Mouse (Mus musculus) heart, embryonic 16.5 days (tissue): Measurements from ENCODE around the gene C1qtnf3. TPM values are rescaled to one million over a fixed set of nuclear protein-coding genes. Genes with fewer than 3 reads are reported as not detected.
"Not testable (repeated sequence)": the region's sequence is repeated elsewhere in the genome, so short reads cannot be mapped to it uniquely, and the experiment has no call there.

Experiments
- ATAC-seq: fragments of 200-750 bp; cut with Nextera tagmentation; replicated peaks from 2 replicates; pipeline ENCODE4 v1.8.0; 2017; ENCODE audit warnings: moderate number of reproducible peaks; ENCODE audit not compliant: insufficient read depth, low FRiP score; ENCODE audit errors: extremely low read depth
- H3K27ac ChIP-seq: fragments of 300-500 bp; sonication (generic); 2 replicates; pipeline ENCODE4 v1.5.1; 2014; ENCODE audit warnings: mild to moderate bottlenecking, low read length, control low read depth, moderate library complexity
- H3K27me3 ChIP-seq: fragments of 300-500 bp; sonication (generic); 2 replicates; pipeline ENCODE4 v1.6.1; 2014; ENCODE audit warnings: low read length, mixed read lengths; ENCODE audit not compliant: control insufficient read depth, insufficient read depth
- H3K36me3 ChIP-seq: fragments of 300-500 bp; sonication (generic); 2 replicates; pipeline ENCODE4 v1.6.1; 2014; ENCODE audit not compliant: control insufficient read depth, insufficient read depth
- H3K4me1 ChIP-seq: fragments of 300-500 bp; sonication (generic); 2 replicates; pipeline ENCODE4 v1.6.1; 2014; ENCODE audit warnings: low read length, mixed read lengths; ENCODE audit not compliant: control insufficient read depth, insufficient read depth
- H3K4me2 ChIP-seq: fragments of 300-500 bp; sonication (generic); 2 replicates; pipeline ENCODE4 v1.6.1; 2014; ENCODE audit warnings: low read depth, mild to moderate bottlenecking, control low read depth, low read length
- H3K4me3 ChIP-seq: fragments of 300-500 bp; sonication (generic); 2 replicates; pipeline ENCODE4 v1.5.1; 2014; ENCODE audit warnings: mild to moderate bottlenecking, control low read depth, low read length
- H3K9ac ChIP-seq: fragments of 300-500 bp; sonication (generic); 2 replicates; pipeline ENCODE4 v1.6.1; 2014; ENCODE audit warnings: low read length, control low read depth
- H3K9me3 ChIP-seq: fragments of 300-500 bp; sonication (generic); replicated peaks from 2 replicates; pipeline ENCODE4 v1.6.1; 2016; ENCODE audit warnings: low read length; ENCODE audit not compliant: control insufficient read depth
- WGBS: fragments of 180-500 bp; shearing (Covaris S2); extraction: QIAGEN DNeasy Blood & Tissue Kit; methylation state at CpG from one replicate; pipeline ENCODE4 v1.1.7; 2014; 5-methylcytosine and 5-hydroxymethylcytosine counted together
- polyA plus RNA-seq: library from polyadenylated mRNA; unstranded; fragments of >200 nt; fragmentation: Nextera tagmentation; extraction: Ambion mirVana; gene quantifications from 2 replicates; pipeline ENCODE4 v1.2.1, GENCODE M21; 2015

The C1qtnf3 gene
- polyA plus RNA-seq, 1 experiment from 2014 or later, result 3.2 TPM

DNA sequence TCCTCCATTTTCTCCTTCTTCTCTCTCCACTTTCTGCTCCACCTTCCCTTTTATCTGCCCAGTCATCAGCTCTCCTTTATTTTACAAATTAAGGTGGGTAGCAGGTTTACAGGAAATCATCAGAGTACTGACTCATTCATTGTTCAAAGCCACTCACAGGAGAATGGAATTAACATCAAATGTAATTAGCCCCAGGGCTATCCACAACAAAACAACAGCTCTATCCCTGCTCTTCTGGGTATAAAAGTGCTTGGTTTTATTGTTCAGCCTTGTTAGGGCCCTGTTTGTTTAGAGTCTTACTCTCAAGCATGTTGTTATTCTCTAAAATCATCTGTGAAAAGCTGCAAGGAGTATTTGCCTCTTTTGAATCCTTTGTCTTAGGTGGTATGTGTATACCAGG, 25.0 kb downstream of the C1qtnf3 start:
- H3K4me3 ChIP-seq, result no peak overlapping the region
- peaks cover 3% of the 10 kb centered on the region for H3K4me1 ChIP-seq
- ATAC-seq, result no peak
- no peaks in the 10 kb centered on the region for H3K27me3 ChIP-seq
- H3K9ac ChIP-seq, result no peak overlapping the region
- H3K36me3 ChIP-seq, result no peaks in the 10 kb centered on the region
- H3K27ac ChIP-seq, result no peak overlapping the region
- H3K9me3 ChIP-seq, result no peaks in the 10 kb centered on the region
- H3K4me2 ChIP-seq, result no peak overlapping the region

DNA sequence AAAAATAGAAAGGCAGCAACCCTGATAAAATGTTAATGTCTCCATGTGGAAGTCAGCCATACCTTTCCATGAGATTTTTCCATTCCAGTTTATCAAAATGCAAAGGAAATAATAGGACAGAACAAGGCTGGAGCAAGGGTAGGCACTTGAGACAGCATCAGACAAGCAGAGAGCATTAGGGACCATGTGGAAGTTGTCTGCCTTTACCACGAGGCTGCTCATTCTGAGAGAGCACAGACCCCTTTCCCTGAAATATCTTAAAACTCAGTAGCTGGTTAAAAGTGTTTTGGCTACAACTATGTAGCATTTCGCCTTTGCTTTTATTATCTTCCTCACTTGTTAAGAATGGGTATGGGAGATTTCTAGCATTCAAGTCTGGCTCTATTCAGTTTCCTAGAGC, 28.6 kb downstream of the C1qtnf3 start:
- H3K27ac ChIP-seq, result no peak overlapping the region; the same call in 1 of the 2 replicates
- peak overlapping the region; percentile 68 for H3K4me3 ChIP-seq
- H3K9me3 ChIP-seq, result no peaks in the 10 kb centered on the region
- no peak for ATAC-seq
- whole genome bisulfite sequencing, result 43% methylated on average over 2 of the region's 2 CpGs
- peaks cover 3% of the 10 kb centered on the region for H3K4me1 ChIP-seq
- H3K9ac ChIP-seq, result peak overlapping the region; percentile 83; the same call in 1 of the 2 replicates
- no peaks in the 10 kb centered on the region for H3K27me3 ChIP-seq
- H3K36me3 ChIP-seq, result 0 out of 2 replicates have a peak, but pooled peaks cover 2% of the 10 kb centered on the region
- peak overlapping the region; percentile 76 for H3K4me2 ChIP-seq

GRCm38 (mm10) chr15:10981377-10982063, 29.4 kb downstream of the C1qtnf3 start, which contains the start of gene Amacr:
Amacr (plus strand) TSS chr15:10981756.
- WGBS, result under 1% methylated on average over 52 of the region's 52 CpGs
- ATAC-seq, result peak; percentile 99
- no peaks in the 10 kb centered on the region for H3K27me3 ChIP-seq
- no peaks in the 10 kb centered on the region for H3K9me3 ChIP-seq
- H3K4me2 ChIP-seq, result peak within 1 kb of the TSS; percentile 76
- peak within 1 kb of the TSS; percentile 88 for H3K27ac ChIP-seq
- H3K36me3 ChIP-seq, result 0 out of 2 replicates have a peak, but pooled peaks cover 2% of the 10 kb centered on the region
- peak within 1 kb of the TSS; percentile 68 for H3K4me3 ChIP-seq
- peak within 1 kb of the TSS; percentile 83 for H3K9ac ChIP-seq
- peaks cover 3% of the 10 kb centered on the region for H3K4me1 ChIP-seq

DNA sequence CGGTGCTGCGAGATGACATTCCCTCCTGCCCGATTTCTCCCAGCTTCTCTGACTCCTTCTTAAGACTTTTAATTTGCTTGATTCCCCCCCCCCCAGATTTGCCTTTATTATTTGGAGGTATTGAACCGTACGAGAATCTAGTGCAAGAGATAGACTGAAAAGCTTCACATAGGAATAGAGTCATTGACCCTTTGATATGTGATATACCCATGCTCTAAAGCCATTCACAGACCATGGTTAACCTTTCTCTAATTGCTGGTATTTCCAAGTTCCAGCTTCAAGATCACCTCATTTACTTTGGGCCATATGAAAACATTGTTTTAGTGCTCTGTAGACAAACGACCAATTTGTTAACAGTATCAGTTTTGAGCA, 29.9 kb downstream of the C1qtnf3 start:
- H3K4me3 ChIP-seq, result peak overlapping the region; percentile 68
- H3K4me1 ChIP-seq, result peaks cover 3% of the 10 kb centered on the region
- peak overlapping the region; percentile 83 for H3K9ac ChIP-seq
- no peak for ATAC-seq
- peak overlapping the region; percentile 88 for H3K27ac ChIP-seq
- peak overlapping the region; percentile 76 for H3K4me2 ChIP-seq
- 7% methylated on average over 6 of the region's 6 CpGs for WGBS
- H3K9me3 ChIP-seq, result no peaks in the 10 kb centered on the region
- 0 out of 2 replicates have a peak, but pooled peaks cover 2% of the 10 kb centered on the region for H3K36me3 ChIP-seq
- no peaks in the 10 kb centered on the region for H3K27me3 ChIP-seq

DNA sequence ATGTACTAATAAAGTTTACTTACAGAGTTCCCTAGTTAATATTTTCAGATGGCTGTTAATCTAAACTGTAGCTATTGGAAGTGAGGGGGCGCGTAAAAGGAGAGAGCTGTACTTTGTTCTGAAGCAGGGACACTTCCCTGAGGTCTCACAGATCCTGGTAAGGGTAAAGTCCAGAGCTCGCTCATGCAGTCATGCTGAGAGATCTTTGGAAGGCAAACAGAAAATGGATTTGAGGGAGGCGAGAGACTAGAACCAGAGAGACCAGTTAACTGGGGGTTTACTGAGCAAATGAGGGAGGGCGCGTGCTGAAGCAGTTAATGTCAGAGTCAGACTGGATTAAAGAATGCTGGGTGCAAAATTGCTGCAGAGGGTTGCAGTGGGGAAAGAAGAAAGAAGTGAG, 33.6 kb downstream of the C1qtnf3 start:
- no peak for ATAC-seq
- Histone ChIP-seq H3K4me2 (no peak overlapping the region), H3K4me3 (no peak overlapping the region), H3K27me3 (no peaks in the 10 kb centered on the region), H3K27ac (no peak overlapping the region), H3K9me3 (no peaks in the 10 kb centered on the region), H3K4me1 (peaks cover 2% of the 10 kb centered on the region), H3K36me3 (peaks cover 9% of the 10 kb centered on the region; the same call in 1 of the 2 replicates), H3K9ac (no peak overlapping the region)
- 78% methylated on average over 6 of the region's 6 CpGs for WGBS

DNA sequence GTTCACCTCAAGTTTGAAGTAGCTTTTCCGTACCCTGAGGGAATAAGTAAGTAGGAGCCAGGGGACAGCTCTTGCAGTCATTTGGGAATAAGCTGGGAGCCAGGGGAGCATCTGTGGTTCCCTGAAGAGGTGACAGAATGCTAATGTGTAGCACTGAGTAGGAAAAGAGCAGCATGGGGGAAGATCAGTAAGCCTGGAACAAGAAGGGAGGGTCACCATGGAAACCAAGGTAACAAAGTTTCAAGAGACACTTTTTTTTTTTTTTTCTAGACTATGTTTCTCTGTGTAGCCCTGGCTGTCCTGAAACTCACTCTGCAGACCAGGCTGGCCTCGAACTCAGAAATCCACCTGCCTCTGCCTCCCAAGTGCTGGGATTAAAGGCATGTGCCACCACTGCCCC, 34.3 kb downstream of the C1qtnf3 start:
- not testable (repeated sequence) for H3K27me3 ChIP-seq, ATAC-seq, H3K4me2 ChIP-seq, H3K4me1 ChIP-seq, H3K9ac ChIP-seq, H3K36me3 ChIP-seq, H3K4me3 ChIP-seq, H3K27ac ChIP-seq, H3K9me3 ChIP-seq
- WGBS, result 67% methylated on average over 2 of the region's 2 CpGs

GRCm38 (mm10) chr15:10990411-10990810, 38.3 kb downstream of the C1qtnf3 start:
- Histone ChIP-seq H3K27me3 (no peaks in the 10 kb centered on the region), H3K4me2 (no peak overlapping the region), H3K4me1 (no peaks in the 10 kb centered on the region), H3K9me3 (no peaks in the 10 kb centered on the region), H3K36me3 (peaks cover 11% of the 10 kb centered on the region), H3K9ac (no peak overlapping the region), H3K27ac (no peak overlapping the region), H3K4me3 (no peak overlapping the region)
- ATAC-seq, result no peak
- WGBS, result 28% methylated on average over 2 of the region's 2 CpGs

GRCm38 (mm10) chr15:10991566-10991965, 39.4 kb downstream of the C1qtnf3 start:
- no peak for ATAC-seq
- H3K4me3 ChIP-seq, result no peak overlapping the region
- H3K27ac ChIP-seq, result no peak overlapping the region
- H3K4me1 ChIP-seq, result no peaks in the 10 kb centered on the region
- H3K36me3 ChIP-seq, result peaks cover 13% of the 10 kb centered on the region
- H3K9ac ChIP-seq, result no peak overlapping the region
- H3K4me2 ChIP-seq, result no peak overlapping the region
- no peaks in the 10 kb centered on the region for H3K9me3 ChIP-seq
- WGBS, result 82% methylated on average over 1 of the region's 1 CpGs
- H3K27me3 ChIP-seq, result no peaks in the 10 kb centered on the region

GRCm38 (mm10) chr15:10999832-11000231, 47.7 kb downstream of the C1qtnf3 start:
- 43% methylated on average over 5 of the region's 5 CpGs for WGBS
- no peak overlapping the region for H3K9ac ChIP-seq

More at GRCm38 (mm10) chr15:10999832-11000231, 47.7 kb downstream of the C1qtnf3 start:
- no peak for ATAC-seq
- H3K4me2 ChIP-seq, result peak overlapping the region; percentile 43; the same call in 1 of the 2 replicates
- peaks cover 6% of the 10 kb centered on the region; the same call in 1 of the 2 replicates for H3K36me3 ChIP-seq
- H3K4me3 ChIP-seq, result peak overlapping the region; percentile 11; the same call in 1 of the 2 replicates
- H3K27me3 ChIP-seq, result no peaks in the 10 kb centered on the region
- H3K4me1 ChIP-seq, result no peaks in the 10 kb centered on the region
- no peaks in the 10 kb centered on the region for H3K9me3 ChIP-seq
- H3K27ac ChIP-seq, result no peak overlapping the region
